Mouse (Mus musculus): ENCODE results near the gene Arrdc2.

DNA sequence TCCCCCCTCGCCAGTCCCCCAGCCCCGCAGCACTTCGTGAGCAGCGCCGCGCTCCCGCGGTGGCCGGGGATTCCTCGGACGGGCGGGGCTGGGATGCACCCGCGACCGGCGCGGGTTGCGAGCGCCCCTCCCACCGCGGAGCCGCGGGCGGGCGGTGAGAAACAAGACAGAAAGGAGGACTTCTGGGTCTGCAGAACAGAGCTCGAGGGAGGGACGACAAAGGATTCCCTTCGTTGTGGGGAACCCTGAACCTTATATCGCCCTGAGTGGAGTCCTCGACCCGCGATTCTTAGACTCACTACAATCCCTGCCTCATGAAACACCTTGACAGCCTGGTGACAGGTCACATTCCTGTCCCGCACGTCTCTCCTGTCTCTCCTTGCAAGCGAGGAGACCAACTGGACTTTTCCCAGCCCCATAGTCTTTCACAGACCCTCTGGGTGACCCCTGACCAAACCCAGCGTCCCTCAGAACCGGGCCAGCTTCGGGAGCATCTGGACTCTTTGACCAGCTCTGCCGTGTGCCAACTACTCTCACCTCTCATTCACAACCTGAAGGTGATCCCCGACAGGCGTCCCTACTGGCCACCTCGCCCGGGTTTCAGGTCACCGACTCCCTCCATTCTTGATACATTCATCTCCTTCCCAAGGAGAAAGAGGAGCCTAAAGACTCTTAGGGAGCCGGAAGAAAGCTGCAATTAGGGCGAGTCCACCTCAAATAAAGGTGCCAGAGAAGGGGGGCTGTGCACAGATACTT, 24.6 kb upstream of the Arrdc2 start:
- no peak for TF ChIP-seq POLR2A (IDR thresholded peaks at IDR 0.05; ENCODE audit: borderline replicate concordance, control insufficient read depth, low read depth, low read length)
- TF ChIP-seq CTCF (IDR thresholded peaks at IDR 0.05; ENCODE audit: control insufficient read depth, insufficient read depth, low read length) = no peak

Measured in bone marrow, adult 2 months (tissue).